Mouse (Mus musculus): ENCODE measurements around the gene Spats1.

The Spats1 gene

GRCm38 (mm10) chr17:45474669-45475465, at the start of gene Spats1:
Gene Spats1 (minus strand): TSS chr17:45475415.
- DNase-seq (ENCODE audit: low spot score) = peak; percentile 75

GRCm38 (mm10) chr17:45524961-45525360, 49.7 kb upstream of the Spats1 start:
- no peak for DNase-seq (ENCODE audit: low spot score)

DNA sequence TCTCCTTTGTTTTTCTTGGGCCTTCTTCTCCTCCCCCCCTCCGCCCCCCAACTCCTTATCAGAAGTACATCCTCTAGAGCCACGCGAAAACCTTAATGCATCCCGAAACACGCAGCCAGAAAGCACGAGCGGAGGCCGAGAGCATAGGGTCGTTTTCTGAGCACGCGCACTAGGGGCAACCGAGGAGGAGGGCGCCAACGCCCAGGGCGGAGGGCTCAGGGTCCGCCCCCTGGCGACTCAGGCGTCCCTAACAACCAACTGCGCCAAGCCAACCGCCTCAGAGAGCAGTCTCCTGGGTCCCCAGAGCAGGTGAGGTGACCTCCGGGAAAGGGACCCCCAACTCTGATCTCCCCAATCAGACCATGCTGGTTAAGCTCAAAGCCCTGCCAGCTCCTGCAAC, 48.0 kb upstream of the Spats1 start, which contains the start of gene Tcte1:
Gene Tcte1 (plus strand): TSS at position 172 of the 400 bp plus-strand sequence.
- DNase-seq (ENCODE audit: low spot score) = no peak

GRCm38 (mm10) chr17:45520136-45520535, 44.9 kb upstream of the Spats1 start:
- no peak for DNase-seq (ENCODE audit: low spot score)

DNA sequence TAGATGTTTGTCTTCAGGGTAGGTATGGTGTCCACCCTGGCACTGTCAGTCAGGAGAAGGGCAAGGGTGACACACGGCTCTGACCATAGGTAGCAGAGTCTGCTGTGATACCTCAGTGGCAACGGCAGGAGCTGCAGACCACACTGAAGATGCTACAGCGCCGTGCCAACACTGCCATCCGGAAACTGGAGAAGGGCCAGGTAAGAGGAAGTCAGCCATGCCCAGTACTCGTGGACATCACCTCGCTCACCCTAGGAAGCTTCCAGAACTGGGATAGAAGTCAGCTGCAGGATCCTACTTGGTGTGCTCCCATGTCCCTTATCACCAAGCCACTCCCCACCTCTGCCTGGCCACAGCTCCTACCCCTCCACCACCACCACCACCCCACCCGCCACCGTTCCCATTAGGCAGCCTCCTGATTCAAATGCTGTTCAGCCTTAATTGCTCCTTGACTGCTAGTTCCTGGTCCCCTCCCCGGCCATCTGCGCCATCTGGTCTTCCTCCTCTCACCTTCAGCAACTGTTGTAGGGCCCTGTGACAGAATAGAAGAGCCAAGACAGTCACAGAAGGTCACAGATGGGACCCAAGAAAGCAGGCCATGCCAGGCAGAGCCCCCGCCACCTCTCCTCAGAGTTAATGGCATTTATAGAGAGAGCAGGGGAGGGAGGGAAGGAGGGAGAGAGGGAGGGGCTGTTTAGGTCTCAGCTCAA, 43.7 kb upstream of the Spats1 start:
- no peak for DNase-seq (ENCODE audit: low spot score)

GRCm38 (mm10) chr17:45517549-45518215, 42.5 kb upstream of the Spats1 start:
- DNase-seq (ENCODE audit: low spot score) = no peak

DNA sequence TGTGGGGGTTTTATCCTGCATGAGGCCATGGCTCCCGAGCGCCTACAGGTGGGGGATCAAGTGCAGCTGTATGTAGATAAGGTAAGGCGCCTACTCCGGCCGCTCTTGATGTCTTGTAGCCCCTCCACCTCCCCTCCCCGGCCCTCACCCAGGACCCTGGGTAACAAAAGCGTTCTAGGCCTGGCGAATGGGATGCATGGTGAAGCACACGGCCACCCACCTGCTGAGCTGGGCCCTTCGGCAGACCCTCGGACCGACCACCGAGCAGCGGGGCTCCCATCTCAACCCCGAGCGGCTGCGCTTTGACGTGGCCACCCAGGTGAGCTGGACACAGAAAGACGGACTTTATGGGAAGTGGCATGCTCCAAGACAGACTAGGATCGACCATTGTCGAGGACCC, 41.9 kb upstream of the Spats1 start:
- no peak for DNase-seq (ENCODE audit: low spot score)

DNA sequence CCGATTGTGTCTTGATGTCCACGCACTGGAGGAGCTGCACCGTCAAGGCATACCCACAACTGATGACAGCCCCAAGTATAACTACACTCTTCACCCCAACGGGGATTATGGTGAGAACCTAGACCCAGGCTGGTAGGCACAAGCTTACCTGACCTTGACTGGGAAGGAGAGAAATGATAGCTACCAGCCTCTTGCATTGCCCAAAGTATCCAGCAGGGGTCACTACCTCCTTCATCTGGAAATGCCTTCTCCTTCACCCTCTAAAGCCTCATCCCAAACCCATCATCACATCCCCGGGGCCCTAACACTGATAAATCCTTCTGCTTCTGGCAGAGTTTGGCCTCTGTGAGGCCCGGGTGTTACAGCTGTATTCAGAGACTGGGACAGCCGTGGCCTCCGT, 41.3 kb upstream of the Spats1 start:
- peak; percentile 47 for DNase-seq (ENCODE audit: low spot score)

DNA sequence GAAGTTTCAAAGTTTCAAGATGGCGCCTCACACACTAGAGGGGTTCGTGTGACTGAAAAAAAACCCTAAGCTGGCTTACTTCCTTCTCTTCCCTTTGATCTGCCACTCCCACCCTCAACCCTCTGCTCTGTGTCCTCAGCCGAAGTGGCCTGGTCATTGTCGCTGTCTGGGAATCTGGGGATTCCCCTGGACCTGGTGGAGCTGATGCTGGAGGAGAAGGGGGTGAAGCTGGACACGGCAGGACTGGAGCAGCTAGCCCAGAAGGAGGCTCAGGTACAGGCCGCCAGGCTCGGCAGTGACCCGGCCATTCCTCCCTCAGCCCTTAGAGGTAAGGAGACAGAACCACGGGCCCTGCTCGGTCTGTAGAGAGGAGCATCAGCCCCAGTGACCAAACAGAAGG, 40.6 kb upstream of the Spats1 start:
- no peak for DNase-seq (ENCODE audit: low spot score)

DNA sequence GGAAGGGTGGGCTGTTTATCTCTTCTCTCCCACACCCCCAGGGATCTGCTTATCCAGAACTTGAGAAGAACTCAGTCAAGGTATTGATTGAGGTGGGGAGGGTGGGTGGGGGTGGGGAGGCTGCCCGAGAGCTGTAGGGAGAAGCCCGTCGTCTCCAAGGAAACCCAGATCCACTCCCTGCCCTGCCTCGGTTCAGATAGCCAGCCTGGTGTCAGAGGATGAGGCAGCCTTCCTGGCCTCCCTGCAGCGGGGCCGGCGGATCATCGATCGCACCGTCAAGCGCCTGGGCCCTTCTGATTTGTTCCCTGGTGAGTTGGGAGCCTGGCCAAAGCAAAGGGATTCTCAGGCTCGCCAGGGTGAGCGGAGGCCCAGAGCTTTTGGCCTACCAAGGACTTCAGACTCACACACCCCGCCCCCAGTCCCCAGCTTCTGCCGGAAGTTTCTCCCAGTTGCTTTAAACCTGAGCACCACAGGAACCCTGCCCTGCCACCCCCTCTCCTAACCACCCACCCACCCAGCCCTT, 40.0 kb upstream of the Spats1 start:
- DNase-seq (ENCODE audit: low spot score) = no peak

DNA sequence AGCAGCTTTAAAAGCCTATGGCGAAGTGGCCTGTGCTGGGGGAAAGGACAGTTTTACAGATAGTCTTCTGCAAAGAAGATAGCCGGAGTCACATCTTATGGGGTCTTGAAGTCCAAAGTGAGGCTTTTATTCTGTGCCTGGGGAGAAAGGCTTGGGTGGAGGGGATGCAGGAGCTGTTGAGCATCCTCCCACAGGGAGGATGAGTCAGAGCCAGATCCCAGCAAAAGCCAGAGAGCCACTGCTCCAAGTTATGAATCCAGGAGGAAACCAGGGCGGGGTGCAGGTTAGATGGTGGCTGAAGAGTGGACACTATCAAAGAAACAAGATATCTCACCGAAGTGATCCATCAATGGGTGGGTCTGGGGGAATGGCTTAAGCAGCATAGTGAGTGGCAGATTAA, 36.5 kb upstream of the Spats1 start:
- DNase-seq (ENCODE audit: low spot score) = no peak

DNA sequence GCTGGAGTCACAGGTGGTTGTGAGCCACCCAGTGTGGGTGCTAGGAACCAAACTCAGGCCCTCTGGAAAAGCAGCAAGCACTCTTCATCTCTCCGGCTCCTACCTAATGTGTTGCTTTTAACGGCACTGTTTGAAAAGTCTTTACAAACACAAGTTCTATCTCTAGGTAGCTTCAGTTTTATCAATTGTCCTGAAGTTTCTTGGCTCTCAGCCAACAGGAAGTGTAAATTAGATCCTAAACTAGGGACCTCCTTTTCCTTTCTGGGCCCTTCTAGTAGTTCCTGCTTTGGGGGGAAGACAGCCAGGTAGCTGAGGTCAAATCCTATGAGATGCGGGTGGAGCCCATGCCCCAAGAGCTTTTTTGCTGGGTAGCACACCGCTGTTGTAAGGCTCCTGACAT, 35.7 kb upstream of the Spats1 start:
- no peak for DNase-seq (ENCODE audit: low spot score)

DNA sequence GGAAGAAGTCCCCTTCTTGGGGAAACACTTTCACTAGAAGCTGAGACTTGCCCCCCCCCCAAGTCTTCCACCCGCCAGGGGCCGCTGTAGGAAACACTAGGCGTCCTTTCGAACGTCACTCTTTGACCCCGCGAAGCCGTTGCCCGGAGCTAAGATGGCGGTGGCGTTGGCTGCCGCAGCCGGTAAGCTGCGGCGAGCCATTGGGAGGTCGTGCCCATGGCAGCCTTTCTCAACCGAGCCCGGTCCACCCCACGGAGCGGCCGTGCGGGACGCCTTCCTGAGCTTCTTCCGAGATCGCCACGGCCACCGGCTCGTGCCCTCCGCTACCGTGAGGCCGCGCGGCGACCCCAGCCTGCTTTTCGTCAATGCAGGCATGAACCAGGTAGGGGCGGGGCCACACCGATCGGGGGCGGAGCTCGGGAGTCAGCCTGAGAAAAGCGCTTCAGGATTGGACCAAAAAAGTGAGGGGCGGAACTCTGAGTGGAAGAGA, 31.5 kb upstream of the Spats1 start, which contains the start of gene Aars2:
Gene Aars2 (plus strand): TSS at position 142 of the 490 bp plus-strand sequence.
- DNase-seq (ENCODE audit: low spot score) = peak; percentile 92

DNA sequence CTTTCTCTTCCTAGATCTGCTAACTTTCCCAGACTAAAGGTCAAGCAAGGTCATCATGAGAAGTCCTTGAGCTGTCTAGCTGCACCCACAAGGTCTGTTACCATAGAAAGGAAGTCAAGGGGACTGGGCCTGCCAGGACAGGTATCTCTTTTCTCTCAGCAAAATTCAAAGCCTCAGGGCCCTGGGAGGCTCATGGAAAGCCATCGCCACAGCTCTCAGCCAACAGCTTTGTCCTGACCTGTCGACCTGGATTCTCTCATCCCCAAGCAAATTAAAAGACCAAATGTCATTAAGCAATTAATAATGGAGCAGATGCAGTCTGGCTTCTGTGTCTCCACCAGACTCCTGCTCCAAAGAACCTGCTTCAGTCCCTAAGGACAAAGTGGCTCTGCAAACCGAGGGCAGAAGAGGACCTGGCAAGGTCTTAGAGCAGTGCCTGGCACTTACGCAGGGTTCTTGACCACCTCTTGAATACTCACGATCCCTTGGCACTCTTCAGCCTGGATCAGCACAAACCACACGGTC, 30.8 kb upstream of the Spats1 start:
- no peak for DNase-seq (ENCODE audit: low spot score)

- no peak for DNase-seq (ENCODE audit: low spot score)
Observed at GRCm38 (mm10) chr17:45503301-45503973, 28.2 kb upstream of the Spats1 start.

- no peak for DNase-seq (ENCODE audit: low spot score)
Observed at GRCm38 (mm10) chr17:45502324-45502723, 27.1 kb upstream of the Spats1 start.

GRCm38 (mm10) chr17:45500981-45501380, 25.8 kb upstream of the Spats1 start:
- DNase-seq (ENCODE audit: low spot score) = no peak

DNA sequence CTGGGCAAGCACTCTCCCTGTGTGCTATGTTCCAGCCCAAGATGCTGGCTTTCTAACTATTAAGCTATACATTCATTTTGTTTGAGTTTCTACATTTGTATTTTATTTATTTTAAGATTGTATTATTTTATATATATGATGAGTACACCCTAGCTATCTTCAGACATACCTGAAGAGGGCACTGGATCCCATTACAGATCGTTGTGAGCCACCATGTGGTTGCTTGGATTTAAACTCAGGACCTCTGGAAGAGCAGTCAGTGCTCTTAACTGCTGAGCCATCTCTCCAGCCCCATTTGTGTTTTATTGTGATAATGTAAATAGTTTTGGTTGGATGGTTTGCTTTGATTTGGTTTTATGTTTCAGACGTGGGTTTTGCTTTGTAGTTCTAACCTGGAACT, 24.3 kb upstream of the Spats1 start:
- DNase-seq (ENCODE audit: low spot score) = no peak

DNA sequence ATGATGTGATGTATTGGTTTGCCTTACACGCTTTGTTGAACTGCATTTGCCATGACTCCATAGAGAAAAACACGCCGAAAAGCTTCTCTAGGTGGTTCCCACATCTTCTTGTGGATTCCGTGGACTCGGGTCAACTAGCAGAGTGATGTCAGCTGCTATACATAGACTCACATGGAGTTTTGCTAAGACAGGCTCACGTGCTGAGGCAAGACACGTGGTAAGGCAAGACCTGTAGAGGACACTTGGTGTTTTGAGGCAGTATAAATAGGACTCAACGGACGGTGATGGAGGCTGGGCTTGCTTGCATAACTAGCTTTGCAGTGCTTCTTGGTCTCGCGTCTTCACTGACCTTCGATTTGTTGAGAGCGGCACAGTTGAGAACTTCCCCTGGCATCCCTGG, 23.2 kb upstream of the Spats1 start:
- no peak for DNase-seq (ENCODE audit: low spot score)

- no peak for DNase-seq (ENCODE audit: low spot score)
Observed at GRCm38 (mm10) chr17:45495398-45495797, 20.2 kb upstream of the Spats1 start.

DNA sequence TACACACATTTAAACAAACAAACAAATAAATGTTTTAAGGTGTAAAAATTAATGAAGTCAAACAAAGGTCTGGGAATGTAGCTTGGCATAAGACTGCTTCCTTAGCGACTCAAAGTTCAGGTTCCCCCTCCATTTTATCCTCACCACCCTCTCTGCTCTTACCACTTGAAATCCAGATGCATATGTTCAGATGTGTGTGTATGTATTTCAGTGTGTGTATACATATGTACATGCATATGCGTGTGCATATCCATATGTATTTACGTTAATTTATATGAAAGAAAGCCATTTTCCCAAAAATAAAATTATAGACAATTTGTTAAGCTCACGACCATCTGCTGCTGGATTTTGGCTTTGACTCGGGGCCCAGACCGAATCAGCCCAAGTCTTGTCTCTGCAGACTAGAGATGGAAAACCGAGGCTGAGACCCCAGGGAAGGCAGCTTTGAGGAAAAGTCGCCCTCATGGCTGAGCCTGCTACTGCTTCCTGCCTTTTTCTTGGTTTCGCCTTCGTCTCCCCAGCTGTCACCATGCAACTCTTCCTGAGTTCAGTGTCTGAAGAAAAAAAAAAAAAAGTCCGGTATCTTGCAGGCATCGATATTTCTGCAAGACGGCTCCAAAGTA, 15.4 kb upstream of the Spats1 start:
- no peak for DNase-seq (ENCODE audit: low spot score)
